Mouse (Mus musculus) cerebellum, postnatal 36 days (tissue): ENCODE measurements around the gene Sez6l.
A peak's percentile ranks its signal among the peaks of the same experiment; 100 is the strongest.

Experiments
- DNase-seq, 2 experiments: peaks; one replicate each; pipeline ENCODE4 v3.0.0; 2021 to 2022; ENCODE audit warnings: mixed read lengths in 2 of 2

Sez6l gene

DNA sequence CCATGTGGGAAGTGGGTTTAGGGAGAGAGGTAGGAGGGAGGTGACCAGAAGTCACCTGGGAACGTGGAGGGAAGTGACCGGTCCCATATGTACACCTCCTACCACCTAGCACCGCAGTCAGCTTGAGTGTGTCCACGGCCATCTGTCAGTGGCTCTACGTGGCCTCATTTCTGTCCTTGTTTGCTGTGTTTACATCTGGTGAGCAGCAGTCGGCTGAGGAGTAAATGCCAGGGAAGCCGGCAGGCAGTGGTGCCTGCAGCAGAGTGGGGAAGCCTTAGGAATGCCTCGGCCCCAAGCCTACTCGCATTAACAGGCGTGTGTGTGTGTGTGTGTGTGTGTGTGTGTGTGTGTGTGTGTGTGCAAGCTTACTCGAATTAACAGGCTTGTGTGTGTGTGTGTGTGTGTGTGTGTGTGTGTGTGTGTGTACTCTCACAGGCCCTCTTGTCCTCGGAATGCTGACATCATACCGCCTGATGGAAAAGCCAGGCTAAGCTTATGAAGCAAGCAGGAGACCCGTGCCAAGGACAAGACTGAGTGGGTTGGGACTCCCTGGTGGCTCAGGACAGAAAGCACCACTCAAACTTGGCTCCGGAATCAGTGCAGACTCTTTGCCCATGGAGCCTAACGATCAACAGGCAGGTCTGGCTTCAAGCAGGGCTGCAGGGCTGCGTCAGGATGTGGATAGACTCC lies 194.2 kb downstream of the Sez6l start:
- no peak for DNase-seq

GRCm38 (mm10) chr5:112382042-112382441 lies 194.9 kb downstream of the Sez6l start:
- no peak for DNase-seq

GRCm38 (mm10) chr5:112381154-112381553 lies 195.8 kb downstream of the Sez6l start:
- no peak for DNase-seq

- DNase-seq, result no peak
Observed at GRCm38 (mm10) chr5:112378716-112379115, 198.3 kb downstream of the Sez6l start.

DNA sequence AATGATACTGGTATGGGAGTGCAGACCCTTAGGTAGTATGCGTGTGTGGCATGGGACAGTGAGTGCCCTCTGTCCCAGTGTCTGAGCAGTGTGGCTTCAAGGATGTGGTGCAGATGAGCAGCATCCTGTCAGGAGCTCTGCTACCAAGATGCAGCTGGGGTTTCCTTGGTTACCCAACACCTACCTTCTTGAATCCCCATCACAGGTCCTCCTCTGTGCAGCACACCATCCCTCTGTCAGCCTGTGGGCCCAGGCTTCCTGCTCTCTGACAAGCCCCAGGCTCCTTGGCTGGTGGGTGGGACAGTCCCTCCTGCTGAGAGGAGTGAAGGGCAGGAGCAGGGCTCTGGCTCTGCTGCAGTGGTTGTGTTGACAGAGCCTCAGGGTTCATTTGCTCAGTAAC lies 199.6 kb downstream of the Sez6l start:
- DNase-seq, result no peak

- no peak for DNase-seq
Observed at GRCm38 (mm10) chr5:112376111-112376510, 200.9 kb downstream of the Sez6l start.

DNA sequence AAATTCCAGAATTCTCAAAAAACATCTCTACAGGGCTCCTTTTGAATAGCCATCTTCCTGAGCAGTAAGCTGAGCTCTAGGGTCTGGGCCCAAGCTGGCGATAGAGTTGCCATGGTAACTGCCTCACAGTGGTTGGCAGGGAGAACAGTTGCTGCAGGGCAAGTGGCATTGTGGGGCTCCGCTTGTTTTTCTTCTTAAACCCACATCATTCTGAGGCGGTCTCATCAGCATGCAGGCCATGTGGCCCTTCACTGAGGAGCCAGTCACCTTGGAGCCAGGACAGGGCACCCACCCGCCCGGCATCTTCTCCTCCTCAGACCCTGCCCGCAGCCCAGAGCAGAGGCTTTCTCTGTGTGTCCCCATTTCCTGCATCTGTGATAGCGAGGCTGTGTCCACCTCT lies 205.1 kb downstream of the Sez6l start:
- peak; percentile 59 to 65 for DNase-seq

- DNase-seq, result no peak
Observed at GRCm38 (mm10) chr5:112370236-112370813, 206.7 kb downstream of the Sez6l start.

GRCm38 (mm10) chr5:112369326-112369725 lies 207.7 kb downstream of the Sez6l start:
- no peak for DNase-seq
